Mouse (Mus musculus): Measurements from ENCODE around the gene Cyld. TPM values are rescaled to one million over a fixed set of nuclear protein-coding genes. Genes with fewer than 3 reads are reported as not detected.

Gene Cyld
- polyA plus RNA-seq, 1 experiment from 2014 or later = 13.4 TPM

GRCm38 (mm10) chr8:88693376-88693775, 3.5 kb upstream of the Cyld start:
- Histone ChIP-seq H3K27me3 (ENCODE audit: low read depth, poor library complexity, severe bottlenecking) (no peaks in the 10 kb centered on the region), H3K4me1 (peaks cover 45% of the 10 kb centered on the region), H3K9me3 (replicated peaks) (no peaks in the 10 kb centered on the region), H3K27ac (no peak overlapping the region), H3K4me3 (no peak overlapping the region), H3K36me3 (no peaks in the 10 kb centered on the region)
- WGBS = 56% methylated on average over 4 of the region's 4 CpGs
- DNase-seq (ENCODE audit: low spot score) = peak; percentile 61

- peaks cover 45% of the 10 kb centered on the region for H3K4me1 ChIP-seq
- H3K9me3 ChIP-seq (replicated peaks) = no peaks in the 10 kb centered on the region
- no peaks in the 10 kb centered on the region for H3K36me3 ChIP-seq
- WGBS = 69% methylated on average over 7 of the region's 7 CpGs
- H3K27me3 ChIP-seq (ENCODE audit: low read depth, poor library complexity, severe bottlenecking) = no peaks in the 10 kb centered on the region
- H3K4me3 ChIP-seq = no peak overlapping the region
- peak overlapping the region; percentile 1; the same call in 1 of the 2 replicates for H3K27ac ChIP-seq
- DNase-seq (ENCODE audit: low spot score) = no peak
Measured at GRCm38 (mm10) chr8:88694291-88694690, 2.5 kb upstream of the Cyld start.

GRCm38 (mm10) chr8:88696228-88696627, 600 bp upstream of the Cyld start:
- Histone ChIP-seq H3K4me3 (peak overlapping the region; percentile 79), H3K27ac (no peak overlapping the region), H3K36me3 (no peaks in the 10 kb centered on the region), H3K9me3 (replicated peaks) (no peaks in the 10 kb centered on the region), H3K27me3 (ENCODE audit: low read depth, poor library complexity, severe bottlenecking) (no peaks in the 10 kb centered on the region), H3K4me1 (peaks cover 45% of the 10 kb centered on the region)
- no peak for DNase-seq (ENCODE audit: low spot score)
- 33% methylated on average over 7 of the region's 7 CpGs for WGBS

GRCm38 (mm10) chr8:88697642-88698031, 809 bp downstream of the Cyld start:
- whole genome bisulfite sequencing = 17% methylated on average over 4 of the region's 4 CpGs
- Histone ChIP-seq H3K36me3 (no peaks in the 10 kb centered on the region), H3K4me1 (peaks cover 43% of the 10 kb centered on the region), H3K4me3 (peak overlapping the region; percentile 79), H3K27me3 (ENCODE audit: low read depth, poor library complexity, severe bottlenecking) (no peaks in the 10 kb centered on the region), H3K9me3 (replicated peaks) (no peaks in the 10 kb centered on the region), H3K27ac (peak overlapping the region; percentile 89)
- no peak for DNase-seq (ENCODE audit: low spot score)

GRCm38 (mm10) chr8:88698048-88698447, 1.2 kb downstream of the Cyld start:
- H3K9me3 ChIP-seq (replicated peaks) = no peaks in the 10 kb centered on the region
- no peaks in the 10 kb centered on the region for H3K27me3 ChIP-seq (ENCODE audit: low read depth, poor library complexity, severe bottlenecking)
- 59% methylated on average over 2 of the region's 2 CpGs for WGBS
- no peaks in the 10 kb centered on the region for H3K36me3 ChIP-seq
- peak overlapping the region; percentile 79; the same call in 1 of the 2 replicates for H3K4me3 ChIP-seq
- no peak for DNase-seq (ENCODE audit: low spot score)
- peaks cover 41% of the 10 kb centered on the region for H3K4me1 ChIP-seq
- no peak overlapping the region for H3K27ac ChIP-seq

- peaks cover 20% of the 10 kb centered on the region for H3K4me1 ChIP-seq
- H3K36me3 ChIP-seq = no peaks in the 10 kb centered on the region
- H3K27me3 ChIP-seq (ENCODE audit: low read depth, poor library complexity, severe bottlenecking) = no peaks in the 10 kb centered on the region
- no peaks in the 10 kb centered on the region for H3K9me3 ChIP-seq (replicated peaks)
- no peak for DNase-seq (ENCODE audit: low spot score)
- H3K4me3 ChIP-seq = no peak overlapping the region
- no peak overlapping the region for H3K27ac ChIP-seq
- WGBS = 41% methylated on average over 2 of the region's 2 CpGs
Measured at GRCm38 (mm10) chr8:88701611-88702010, 4.8 kb downstream of the Cyld start.

- H3K27me3 ChIP-seq (ENCODE audit: low read depth, poor library complexity, severe bottlenecking) = no peaks in the 10 kb centered on the region
- no peak overlapping the region for H3K4me3 ChIP-seq
- H3K27ac ChIP-seq = no peak overlapping the region
- H3K9me3 ChIP-seq (replicated peaks) = no peaks in the 10 kb centered on the region
- no peak for DNase-seq (ENCODE audit: low spot score)
- 84% methylated on average over 3 of the region's 3 CpGs for WGBS
- peaks cover 10% of the 10 kb centered on the region for H3K4me1 ChIP-seq
- H3K36me3 ChIP-seq = no peaks in the 10 kb centered on the region
Measured at GRCm38 (mm10) chr8:88702816-88703215, 6.0 kb downstream of the Cyld start.

- H3K27ac ChIP-seq = no peak overlapping the region
- no peaks in the 10 kb centered on the region for H3K9me3 ChIP-seq (replicated peaks)
- no peak for DNase-seq (ENCODE audit: low spot score)
- H3K4me1 ChIP-seq = no peaks in the 10 kb centered on the region
- WGBS = 91% methylated on average over 2 of the region's 2 CpGs
- no peak overlapping the region for H3K4me3 ChIP-seq
- H3K27me3 ChIP-seq (ENCODE audit: low read depth, poor library complexity, severe bottlenecking) = no peaks in the 10 kb centered on the region
- peaks cover 20% of the 10 kb centered on the region; the same call in 1 of the 2 replicates for H3K36me3 ChIP-seq
Measured at GRCm38 (mm10) chr8:88723256-88723963, 26.6 kb downstream of the Cyld start.

GRCm38 (mm10) chr8:88755175-88755791, 58.5 kb downstream of the Cyld start:
- Histone ChIP-seq H3K27me3 (ENCODE audit: low read depth, poor library complexity, severe bottlenecking) (peaks cover 25% of the 10 kb centered on the region; the same call in 1 of the 2 replicates), H3K9me3 (replicated peaks) (no peaks in the 10 kb centered on the region), H3K36me3 (no peaks in the 10 kb centered on the region), H3K4me3 (peak overlapping the region; percentile 22; the same call in 1 of the 2 replicates), H3K4me1 (peaks cover 8% of the 10 kb centered on the region; the same call in 1 of the 2 replicates), H3K27ac (no peak overlapping the region)
- WGBS = 4% methylated on average over 14 of the region's 14 CpGs
- DNase-seq (ENCODE audit: low spot score) = peak; percentile 83

- peaks cover 7% of the 10 kb centered on the region; the same call in 1 of the 2 replicates for H3K27me3 ChIP-seq (ENCODE audit: low read depth, poor library complexity, severe bottlenecking)
- H3K9me3 ChIP-seq (replicated peaks) = no peaks in the 10 kb centered on the region
- peaks cover 10% of the 10 kb centered on the region for H3K4me1 ChIP-seq
- H3K4me3 ChIP-seq = no peak overlapping the region
- no peak overlapping the region for H3K27ac ChIP-seq
- DNase-seq (ENCODE audit: low spot score) = no peak
- H3K36me3 ChIP-seq = no peaks in the 10 kb centered on the region
- WGBS = 84% methylated on average over 12 of the region's 12 CpGs
Measured at GRCm38 (mm10) chr8:88761980-88762379, 65.2 kb downstream of the Cyld start.

GRCm38 (mm10) chr8:88771241-88771640, 74.4 kb downstream of the Cyld start:
- Histone ChIP-seq H3K4me3 (no peak overlapping the region), H3K27ac (no peak overlapping the region), H3K36me3 (no peaks in the 10 kb centered on the region), H3K9me3 (replicated peaks) (no peaks in the 10 kb centered on the region), H3K27me3 (ENCODE audit: low read depth, poor library complexity, severe bottlenecking) (peaks cover 14% of the 10 kb centered on the region; the same call in 1 of the 2 replicates), H3K4me1 (no peaks in the 10 kb centered on the region; the same call in 1 of the 2 replicates)
- WGBS = 79% methylated on average over 7 of the region's 7 CpGs
- no peak for DNase-seq (ENCODE audit: low spot score)

GRCm38 (mm10) chr8:88774593-88775297, 77.9 kb downstream of the Cyld start:
- no peak for DNase-seq (ENCODE audit: low spot score)
- Histone ChIP-seq H3K27me3 (ENCODE audit: low read depth, poor library complexity, severe bottlenecking) (peaks cover 31% of the 10 kb centered on the region; the same call in 1 of the 2 replicates), H3K36me3 (no peaks in the 10 kb centered on the region), H3K4me3 (no peak overlapping the region), H3K4me1 (no peaks in the 10 kb centered on the region; the same call in 1 of the 2 replicates), H3K9me3 (replicated peaks) (no peaks in the 10 kb centered on the region), H3K27ac (no peak overlapping the region)
- 82% methylated on average over 19 of the region's 19 CpGs for WGBS

GRCm38 (mm10) chr8:88775298-88775646, 78.4 kb downstream of the Cyld start:
- DNase-seq (ENCODE audit: low spot score) = no peak
- WGBS = 90% methylated on average over 7 of the region's 7 CpGs
- Histone ChIP-seq H3K36me3 (no peaks in the 10 kb centered on the region), H3K27ac (no peak overlapping the region), H3K27me3 (ENCODE audit: low read depth, poor library complexity, severe bottlenecking) (peaks cover 36% of the 10 kb centered on the region; the same call in 1 of the 2 replicates), H3K4me3 (no peak overlapping the region), H3K9me3 (replicated peaks) (no peaks in the 10 kb centered on the region), H3K4me1 (no peaks in the 10 kb centered on the region; the same call in 1 of the 2 replicates)
